Mouse (Mus musculus) heart, adult 2 months (tissue): ENCODE data around the gene Ceacam9.

Experiments used
- CTCF ChIP-seq: fragments of 200-600 bp; IDR thresholded peaks from 2 replicates; pipeline ENCODE4 v1.8.1; 2022; ENCODE audit warnings: antibody characterized with exemption, mild to moderate bottlenecking, moderate library complexity
- EP300 ChIP-seq: fragments of 200-500 bp; IDR thresholded peaks from 2 replicates; pipeline ENCODE4 v1.6.1; 2011; ENCODE audit warnings: low read depth, low read length, control low read depth; ENCODE audit not compliant: insufficient read depth
- POLR2A ChIP-seq: fragments of 200-500 bp; IDR thresholded peaks from 2 replicates; pipeline ENCODE4 v1.6.1; 2011; ENCODE audit warnings: mild to moderate bottlenecking, low read depth, low read length, control low read depth; ENCODE audit not compliant: insufficient read depth

- TF ChIP-seq CTCF (peak; percentile 15; the same call in 1 of the 2 replicates), POLR2A (no peak), EP300 (no peak)
These were observed 8.9 kb upstream of the Ceacam9 start for GRCm38 (mm10) chr7:16712633-16713415.
